23 mouse cellular contexts compared by ENCODE assay signal in genomic region chr19:32191596-32191995, GRCm38 (mm10).
"Had no signal": no experiment of that assay in that cellular context is flagged by ENCODE, and none has a peak within 500 bp of the region (broad histone marks: within the 10 kb centered on the region; RNA-seq: fewer than 3 reads in every experiment).

No protein-coding gene starts in this region.

- H3K27me3 ChIP-seq: kidney, embryonic 15.5 days; limb, embryonic 13.5 days; liver, embryonic 15.5 days; megakaryocyte, embryonic 14.5 days; midbrain, embryonic 13.5 days; neural tube, embryonic 13.5 days; stomach, embryonic 15.5 days had no signal

- DNase-seq: kidney, adult 2 months; kidney, postnatal 10 days; kidney, postnatal 36 days; layer of hippocampus, adult 9-11 months; lung, embryonic 14.5 days; lung, postnatal 10 days; lung, postnatal 36 days; retina, postnatal 1 day; right cerebral cortex, postnatal 25 days; spleen, adult 18-20 months; thymus, postnatal 25 days had no signal

- ATAC-seq: intestine, postnatal 0 days; midbrain, embryonic 13.5 days; midbrain, embryonic 16.5 days had no signal

- H3K27ac ChIP-seq: kidney, embryonic 15.5 days; limb, embryonic 10.5 days; limb, embryonic 13.5 days; liver, embryonic 15.5 days; midbrain, embryonic 10.5 days; midbrain, embryonic 13.5 days; neural tube, embryonic 13.5 days; stomach, embryonic 15.5 days had no signal

- H3K9ac ChIP-seq: kidney, embryonic 15.5 days; limb, embryonic 13.5 days; liver, embryonic 15.5 days; lung, embryonic 14.5 days; midbrain, embryonic 13.5 days; neural tube, embryonic 13.5 days; stomach, embryonic 15.5 days had no signal

- H3K9me3 ChIP-seq: kidney, embryonic 15.5 days; limb, embryonic 10.5 days; limb, embryonic 13.5 days; liver, embryonic 15.5 days; megakaryocyte, embryonic 14.5 days; midbrain, embryonic 10.5 days; midbrain, embryonic 13.5 days; neural tube, embryonic 13.5 days; stomach, embryonic 15.5 days had no signal

- H3K36me3 ChIP-seq: kidney, embryonic 15.5 days; limb, embryonic 10.5 days; limb, embryonic 13.5 days; midbrain, embryonic 10.5 days; midbrain, embryonic 13.5 days; neural tube, embryonic 13.5 days; stomach, embryonic 15.5 days had no signal

- H3K4me2 ChIP-seq: kidney, embryonic 15.5 days; limb, embryonic 13.5 days; liver, embryonic 15.5 days; lung, embryonic 14.5 days; midbrain, embryonic 13.5 days; neural tube, embryonic 13.5 days; stomach, embryonic 15.5 days had no signal

- H3K4me3 ChIP-seq: kidney, embryonic 15.5 days; limb, embryonic 10.5 days; limb, embryonic 13.5 days; liver, embryonic 15.5 days; megakaryocyte, embryonic 14.5 days; midbrain, embryonic 10.5 days; midbrain, embryonic 13.5 days; myocyte; neural tube, embryonic 13.5 days; stomach, embryonic 15.5 days had no signal
